Mouse (Mus musculus): ENCODE results near the gene Hexb.

DNA sequence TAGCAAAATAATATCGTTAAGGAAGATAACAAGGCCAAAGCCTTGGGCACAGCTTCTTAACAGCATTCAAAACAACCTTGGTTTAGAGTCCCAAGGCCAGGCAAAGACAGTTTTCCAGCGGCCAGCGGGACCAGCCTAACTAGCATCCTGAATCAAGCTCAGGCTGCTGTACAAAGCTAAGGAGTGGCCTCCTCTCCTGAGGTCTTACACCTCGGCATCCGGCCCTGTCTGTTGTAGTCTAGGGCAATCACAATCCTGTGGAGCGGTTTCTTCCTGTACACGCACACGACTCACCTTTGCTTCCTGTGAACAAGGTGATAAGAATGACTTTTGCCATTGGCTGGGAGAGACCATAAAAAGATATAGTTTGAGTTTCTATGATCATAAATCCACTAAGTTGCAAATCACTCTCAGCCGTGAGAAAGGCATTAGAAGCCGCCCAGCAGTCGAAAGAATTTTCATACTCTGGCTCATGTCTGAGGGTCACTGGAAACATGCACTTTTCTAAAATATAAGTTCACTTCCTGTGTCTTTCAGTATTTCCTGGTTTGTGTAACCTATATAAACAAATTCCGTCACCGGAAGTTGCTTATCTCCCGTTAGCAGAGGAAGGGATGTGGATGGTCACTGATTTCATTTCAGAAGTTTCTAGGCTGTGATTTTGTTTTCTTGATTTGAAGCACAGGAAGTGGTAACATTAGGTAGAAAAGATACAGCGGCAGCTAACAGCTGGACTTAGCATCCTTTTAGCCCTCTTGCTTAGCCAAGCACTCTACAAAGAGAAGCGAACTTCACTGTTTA, 40.2 kb upstream of the Hexb start:
- TF ChIP-seq POLR2A (IDR thresholded peaks at IDR 0.05; ENCODE audit: control insufficient read depth, low read depth, low read length), result no peak
- TF ChIP-seq CTCF (IDR thresholded peaks at IDR 0.05; ENCODE audit: control insufficient read depth, insufficient read depth, insufficient replicate concordance, low read depth, low read length), result no peak
